Mouse (Mus musculus) adrenal gland, postnatal 14 days (tissue): ENCODE data around the gene Catsper4. TPM values are rescaled to one million over a fixed set of nuclear protein-coding genes. Genes with fewer than 3 reads are reported as not detected.

ENCODE experiments used
- DNase-seq: peaks from one replicate; pipeline ENCODE4 v3.0.0; 2021; ENCODE audit warnings: mixed read lengths
- total RNA-seq: library from RNA; stranded (reverse); gene quantifications from 2 replicates; pipeline ENCODE4 v1.2.3, GENCODE M21; 2021

Gene Catsper4
- total RNA-seq, 1 experiment from 2014 or later = not detected

GRCm38 (mm10) chr4:134250930-134251240, 23.7 kb upstream of the Catsper4 start:
- no peak for DNase-seq

- no peak for DNase-seq
Observed at GRCm38 (mm10) chr4:134250116-134250929, 23.1 kb upstream of the Catsper4 start.

DNA sequence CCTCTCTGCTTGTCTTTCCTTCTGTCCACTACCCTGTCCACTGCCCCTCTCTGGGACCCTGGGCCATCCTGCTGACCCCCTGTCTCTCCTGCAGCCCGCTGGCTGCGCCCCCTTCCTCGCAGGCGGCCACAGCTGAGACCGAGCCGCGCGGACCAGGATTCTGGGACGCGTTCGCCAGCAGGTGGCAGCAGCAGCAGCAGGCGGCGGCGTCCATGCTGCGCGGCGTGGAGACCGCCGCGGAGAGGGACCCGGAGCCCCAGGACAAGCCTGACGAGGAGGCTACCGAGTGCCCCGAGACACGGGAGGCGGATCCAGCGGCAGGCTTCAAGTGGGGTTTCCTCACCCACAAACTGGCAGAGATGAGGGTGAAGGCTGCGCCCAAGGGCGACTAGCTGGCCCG, 22.5 kb upstream of the Catsper4 start:
- DNase-seq = peak; percentile 85

DNA sequence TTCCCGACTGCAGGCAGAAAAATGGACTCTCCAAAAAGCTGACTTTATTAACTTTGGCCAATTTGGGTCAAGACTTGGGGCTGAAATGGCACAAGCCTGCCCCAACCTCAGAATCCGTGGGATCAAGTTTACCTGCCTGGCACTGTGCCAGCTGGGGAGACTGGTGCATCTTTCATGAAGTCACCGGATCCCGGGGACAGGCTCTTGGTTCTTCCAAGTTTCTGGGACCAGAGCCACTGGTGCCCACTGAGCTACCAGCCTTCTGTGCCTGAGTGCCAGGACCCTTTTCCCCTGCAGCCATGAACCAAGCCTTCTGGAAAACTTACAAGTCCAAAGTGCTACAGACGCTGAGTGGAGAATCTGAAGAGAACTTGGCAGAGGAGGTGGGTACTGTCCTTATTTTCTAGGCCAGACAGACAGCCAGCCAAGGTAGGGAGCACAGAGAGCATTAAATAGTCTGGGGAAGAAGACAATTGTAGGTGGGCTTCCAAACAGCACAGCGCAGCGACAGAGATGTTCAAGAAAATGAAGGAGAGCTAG, 19.6 kb upstream of the Catsper4 start, which contains the start of gene Gm30191:
Gene Gm30191, plus strand, starts transcription at position 217 of the 540 bp plus-strand sequence.
- DNase-seq = no peak

GRCm38 (mm10) chr4:134246256-134246655, 19.1 kb upstream of the Catsper4 start:
- no peak for DNase-seq

- DNase-seq = peak; percentile 98
Observed at GRCm38 (mm10) chr4:134245148-134245843, 18.1 kb upstream of the Catsper4 start, which contains the start of gene Zfp593. Zfp593 (minus strand) TSS chr4:134245592.

GRCm38 (mm10) chr4:134243516-134244250, 16.5 kb upstream of the Catsper4 start, which contains the start of gene E130218I03Rik:
E130218I03Rik (plus strand) TSS chr4:134243662.
- no peak for DNase-seq

DNA sequence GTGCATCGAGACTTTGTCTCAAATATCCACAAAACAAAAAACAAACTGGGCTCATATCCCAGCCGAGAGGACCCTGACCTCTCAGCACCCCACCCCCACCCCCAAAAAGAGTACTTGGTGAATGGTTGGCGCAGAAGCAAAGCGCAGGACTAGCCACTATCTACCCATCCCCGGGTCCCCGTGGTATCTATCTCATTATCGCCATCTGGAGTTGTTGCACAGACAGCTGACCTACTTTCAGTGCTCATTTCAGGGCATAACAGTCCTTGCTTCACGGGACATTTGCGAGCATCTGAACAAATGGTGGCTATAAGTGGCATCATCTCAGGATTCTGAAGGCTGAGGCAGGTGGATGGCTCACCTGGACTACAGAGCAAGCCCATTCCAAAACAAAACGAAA, 11.5 kb upstream of the Catsper4 start:
- DNase-seq = no peak

- DNase-seq = peak; percentile 95
Observed at GRCm38 (mm10) chr4:134238279-134238651, 11.1 kb upstream of the Catsper4 start, which contains the start of gene Cnksr1. Cnksr1 (minus strand) TSS chr4:134238399.

GRCm38 (mm10) chr4:134237582-134238278, 10.5 kb upstream of the Catsper4 start:
- DNase-seq = no peak

- DNase-seq = no peak
Observed at GRCm38 (mm10) chr4:134234876-134235275, 7.7 kb upstream of the Catsper4 start.

DNA sequence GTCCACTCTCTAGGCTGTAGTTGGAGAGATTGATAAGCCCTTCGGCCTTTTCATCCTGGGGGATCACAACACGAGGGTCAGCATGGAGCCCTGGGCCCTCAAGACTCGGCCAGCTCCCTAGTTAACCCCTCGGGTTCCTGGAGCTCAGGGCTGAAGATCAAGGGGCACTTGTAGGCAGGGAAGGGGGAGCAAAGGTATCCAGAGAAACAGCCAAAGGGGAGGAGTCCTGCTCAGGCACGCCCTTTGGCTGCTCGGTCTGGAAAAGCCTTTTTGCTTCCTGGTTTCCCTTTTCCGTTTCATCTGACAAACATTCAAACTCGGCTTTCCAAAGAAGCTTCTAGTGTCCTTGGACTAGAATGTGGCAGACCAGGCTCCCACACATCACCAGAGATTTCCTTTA, 3.2 kb upstream of the Catsper4 start:
- DNase-seq = no peak

DNA sequence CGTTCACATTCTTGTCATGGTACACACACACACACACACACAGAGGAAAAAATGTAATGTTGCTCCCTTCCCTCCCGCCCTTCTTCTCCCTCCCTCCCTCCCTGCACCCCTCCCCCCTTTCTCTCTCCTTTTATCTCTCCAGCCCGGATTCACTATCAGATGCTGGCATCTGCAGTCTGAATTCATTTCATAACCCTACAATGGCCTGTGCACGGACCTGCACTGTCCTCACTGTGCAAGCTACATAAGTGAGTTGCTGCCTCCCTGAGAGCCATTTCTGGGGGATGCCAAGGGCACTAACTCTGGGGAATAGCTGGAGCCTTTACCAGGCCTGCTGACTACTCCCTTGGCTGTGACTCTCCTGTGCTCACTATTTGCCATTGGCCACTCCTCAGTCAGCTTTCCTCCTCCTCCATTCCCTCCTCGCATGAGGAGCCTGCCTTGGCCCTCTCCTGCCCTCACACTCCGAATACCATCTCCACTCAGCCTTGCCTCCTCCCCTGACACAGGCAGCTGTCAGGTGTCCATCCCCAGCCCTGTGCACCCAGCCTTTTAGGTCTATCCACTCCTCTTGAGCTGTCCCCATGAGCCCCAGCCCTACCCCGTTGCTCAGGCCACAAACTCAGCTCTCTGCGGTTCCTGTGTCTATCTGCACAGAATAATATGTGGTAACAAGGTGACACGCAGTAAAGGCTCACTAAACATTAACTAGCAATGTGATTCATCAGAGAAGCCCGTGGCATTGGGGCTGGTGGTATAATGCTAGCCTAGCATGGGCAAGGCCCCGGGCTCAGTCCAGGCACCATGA, 4.2 kb downstream of the Catsper4 start:
- DNase-seq = no peak

GRCm38 (mm10) chr4:134206488-134207053, 20.6 kb downstream of the Catsper4 start:
- DNase-seq = peak; percentile 28

- no peak for DNase-seq
Observed at GRCm38 (mm10) chr4:134203340-134203896, 23.8 kb downstream of the Catsper4 start.

DNA sequence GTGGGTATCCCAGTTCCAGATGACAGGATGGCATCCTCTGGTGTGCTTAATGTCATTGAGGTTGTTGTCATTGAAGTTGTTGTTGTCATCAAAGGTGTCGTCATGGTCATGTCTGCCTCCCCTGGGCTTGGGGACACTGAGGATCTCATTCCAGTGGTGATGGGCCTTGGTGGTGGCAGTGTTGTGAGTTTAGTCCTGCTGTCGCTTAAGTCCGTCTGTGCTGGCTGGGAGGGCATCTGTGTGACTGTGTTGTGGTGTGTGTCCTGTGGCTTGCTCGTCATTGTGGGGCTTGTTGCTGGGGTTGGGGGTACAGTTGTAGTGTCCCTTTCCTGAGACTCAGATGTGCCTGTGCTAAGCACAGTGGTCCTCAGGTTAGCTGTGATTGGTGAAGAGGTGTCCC, 24.3 kb downstream of the Catsper4 start, which contains the start of gene Gm7534:
Gene Gm7534, minus strand, starts transcription at position 101 of the 400 bp plus-strand sequence.
- no peak for DNase-seq

GRCm38 (mm10) chr4:134199371-134199770, 27.8 kb downstream of the Catsper4 start:
- DNase-seq = no peak

DNA sequence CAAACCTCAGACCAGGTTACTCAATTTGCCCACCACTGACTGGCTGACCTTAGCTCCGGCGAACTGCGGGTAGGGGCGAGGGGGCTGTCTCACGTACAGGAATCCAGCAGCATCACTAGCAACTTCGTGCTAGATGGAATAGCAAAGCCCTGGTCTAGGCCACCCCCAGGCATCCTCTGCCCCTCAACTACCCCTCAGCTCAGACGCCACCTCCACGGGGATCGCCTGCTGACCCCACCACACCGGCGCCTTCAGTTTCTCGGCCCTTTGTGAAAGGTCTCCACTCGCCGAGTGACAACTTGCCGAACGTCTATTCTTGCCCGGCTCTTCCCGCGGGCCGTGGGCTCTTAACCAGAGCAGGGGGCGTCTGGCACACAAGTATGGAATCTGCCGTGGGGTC, 40.9 kb downstream of the Catsper4 start:
- DNase-seq = no peak

DNA sequence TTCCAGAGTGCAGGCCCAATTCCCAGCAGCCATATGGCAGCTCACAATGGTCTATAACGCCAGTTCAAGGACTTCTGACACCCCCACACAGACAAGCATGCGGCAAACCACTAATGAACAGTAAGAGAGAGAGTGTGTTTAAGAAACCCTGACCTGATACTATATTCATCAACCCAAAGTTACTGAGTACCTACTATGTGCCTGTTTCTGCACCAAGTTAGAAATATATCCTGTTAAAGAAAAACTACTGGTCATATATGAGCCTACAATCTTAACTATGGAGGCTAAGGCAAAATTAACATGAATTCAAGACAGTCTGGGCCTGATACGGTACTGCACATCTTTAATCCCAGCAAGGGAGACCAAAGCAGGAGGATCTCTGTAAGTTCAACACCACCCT, 41.6 kb downstream of the Catsper4 start:
- DNase-seq = no peak

GRCm38 (mm10) chr4:134183711-134184110, 43.5 kb downstream of the Catsper4 start:
- no peak for DNase-seq
